Mouse (Mus musculus) embryonic facial prominence, embryonic 11.5 days (tissue): ENCODE measurements at regions not wholly inside any gene's neighbourhood (a gene's known extent, or its start where the extent isn't known, plus 50 kb on each side); places are given as distances from the start of the nearest gene placed in this dataset.

ENCODE experiments used
- ATAC-seq: fragments of 200-750 bp; cut with Nextera tagmentation; replicated peaks from 2 replicates; pipeline ENCODE4 v1.8.0; 2017; ENCODE audit warnings: low read depth; ENCODE audit not compliant: insufficient number of reproducible peaks, low FRiP score, low TSS enrichment
- DNase-seq: peaks from one replicate; pipeline ENCODE4 v3.0.0-alpha.2; 2015; ENCODE audit warnings: low spot score
- H3K27ac ChIP-seq: fragments of 300-500 bp; sonication (generic); replicated peaks from 2 replicates; pipeline ENCODE4 v1.5.1; 2014; ENCODE audit warnings: mild to moderate bottlenecking, low read depth, low read length, control low read depth
- H3K27me3 ChIP-seq: fragments of 300-500 bp; sonication (generic); 2 replicates; pipeline ENCODE4 v1.6.1; 2014; ENCODE audit warnings: mild to moderate bottlenecking, low read length, moderate library complexity, mixed read lengths; ENCODE audit not compliant: control insufficient read depth, insufficient read depth
- H3K36me3 ChIP-seq: fragments of 300-500 bp; sonication (generic); replicated peaks from 2 replicates; pipeline ENCODE4 v1.6.1; 2014; ENCODE audit warnings: low read depth, mild to moderate bottlenecking, low read length, moderate library complexity, mixed read lengths; ENCODE audit not compliant: control insufficient read depth, insufficient read depth
- H3K4me1 ChIP-seq: fragments of 300-500 bp; sonication (generic); 2 replicates; pipeline ENCODE4 v1.6.1; 2014; ENCODE audit warnings: low read length, mixed read lengths; ENCODE audit not compliant: control insufficient read depth, insufficient read depth
- H3K4me2 ChIP-seq: fragments of 300-500 bp; sonication (generic); 2 replicates; pipeline ENCODE4 v1.6.1; 2014; ENCODE audit warnings: low read depth, mild to moderate bottlenecking, control low read depth, low read length, moderate library complexity
- H3K4me3 ChIP-seq: fragments of 300-500 bp; sonication (generic); 2 replicates; pipeline ENCODE4 v1.5.1; 2014; ENCODE audit warnings: low read depth, low read length, control low read depth
- H3K9ac ChIP-seq: fragments of 300-500 bp; sonication (generic); replicated peaks from 2 replicates; pipeline ENCODE4 v1.6.1; 2014; ENCODE audit warnings: mild to moderate bottlenecking, control low read depth, low read length
- H3K9me3 ChIP-seq: fragments of 300-500 bp; sonication (generic); replicated peaks from 2 replicates; pipeline ENCODE4 v1.6.1; 2016; ENCODE audit warnings: mild to moderate bottlenecking, low read length, inconsistent platforms, mixed read lengths; ENCODE audit not compliant: control insufficient read depth
- WGBS: fragments of 180-500 bp; shearing (Covaris S2); extraction: QIAGEN DNeasy Blood & Tissue Kit; methylation state at CpG from one replicate; pipeline ENCODE4 v1.1.7; 2014; 5-methylcytosine and 5-hydroxymethylcytosine counted together

DNA sequence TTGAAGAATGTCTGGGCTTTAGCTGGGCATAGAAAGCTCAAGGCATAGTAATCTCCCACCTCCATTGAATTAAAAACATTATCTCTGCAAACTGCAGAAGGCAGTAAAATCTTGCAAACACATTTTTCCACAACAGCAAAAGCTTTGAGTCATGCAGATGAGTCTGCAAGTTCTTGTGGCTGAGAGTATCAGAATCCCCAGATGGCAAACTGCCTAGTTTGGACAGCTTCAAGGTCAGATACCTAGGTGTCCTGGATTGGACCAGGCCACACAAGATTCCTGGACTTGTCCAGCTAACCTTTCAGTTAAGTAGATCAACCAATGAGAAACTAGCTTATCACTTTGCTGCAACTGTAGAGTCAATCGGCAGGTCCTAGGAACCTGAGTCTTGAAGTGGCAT is 62.5 kb upstream of the Snap25 start:
- H3K9ac ChIP-seq: no peak overlapping the region
- no peak for DNase-seq
- no peak overlapping the region for H3K27ac ChIP-seq
- H3K4me2 ChIP-seq: no peak overlapping the region
- H3K4me1 ChIP-seq: no peaks in the 10 kb centered on the region
- no peak for ATAC-seq
- no peaks in the 10 kb centered on the region for H3K9me3 ChIP-seq
- 82% methylated on average over 1 of the region's 1 CpGs for WGBS
- no peak overlapping the region for H3K4me3 ChIP-seq
- H3K27me3 ChIP-seq: no peaks in the 10 kb centered on the region
- no peaks in the 10 kb centered on the region for H3K36me3 ChIP-seq

DNA sequence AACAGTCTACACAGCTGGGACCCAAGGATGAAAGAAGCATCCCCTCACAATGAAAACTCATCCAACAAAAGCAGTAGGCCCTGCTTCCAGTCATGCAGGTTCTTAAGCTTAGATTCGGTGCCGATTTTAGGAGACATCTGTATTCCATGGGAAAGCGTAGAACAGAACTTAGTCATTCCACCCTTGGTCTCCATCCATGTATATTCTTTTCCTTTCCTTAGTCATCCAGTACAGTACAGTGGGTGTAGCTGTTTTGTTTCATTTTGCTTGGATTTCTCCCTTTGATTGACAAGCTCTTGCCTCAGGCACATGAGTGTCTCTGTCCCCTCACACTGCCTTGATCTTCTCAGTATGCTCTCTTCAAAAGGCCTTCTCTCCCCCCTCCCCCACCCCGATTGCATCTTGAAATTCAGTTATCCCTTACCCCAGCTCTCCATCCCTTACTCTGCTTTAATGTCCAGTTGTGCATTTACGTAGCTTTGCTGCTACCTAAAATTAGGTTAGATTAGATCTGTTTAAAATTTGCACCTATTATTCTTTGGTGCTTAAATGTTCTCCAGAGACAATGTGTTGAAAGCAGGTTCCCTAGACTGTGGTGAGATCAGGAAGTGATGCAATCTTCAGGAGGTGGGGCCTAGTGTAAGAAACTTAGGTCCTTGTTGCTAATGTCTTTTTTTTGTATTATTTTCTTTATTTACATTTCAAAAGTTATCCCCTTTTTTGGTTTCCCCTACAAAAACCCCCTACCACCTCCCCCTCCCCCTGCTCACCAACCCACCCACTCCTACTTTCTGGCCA is 60.8 kb upstream of the Snap25 start:
- no peak for ATAC-seq
- WGBS: 80% methylated on average over 5 of the region's 5 CpGs
- no peak overlapping the region for H3K9ac ChIP-seq

More for the DNA sequence above, 60.8 kb upstream of the Snap25 start:
- no peaks in the 10 kb centered on the region for H3K27me3 ChIP-seq
- no peak overlapping the region for H3K27ac ChIP-seq
- H3K4me2 ChIP-seq: no peak overlapping the region
- DNase-seq: no peak
- no peaks in the 10 kb centered on the region for H3K4me1 ChIP-seq
- H3K4me3 ChIP-seq: no peak overlapping the region
- H3K36me3 ChIP-seq: no peaks in the 10 kb centered on the region
- no peaks in the 10 kb centered on the region for H3K9me3 ChIP-seq
